Mouse (Mus musculus) heart, postnatal 14 days (tissue): ENCODE results near the gene Pold1. TPM values are rescaled to one million over a fixed set of nuclear protein-coding genes. Genes with fewer than 3 reads are reported as not detected.

Experiments used
- DNase-seq, 2 experiments: peaks; one replicate each; pipeline ENCODE4 v3.0.0; 2021 to 2022
- intact Hi-C: fragments of 180-260 bp; cut with DNase I; formaldehyde crosslinking; loops from one replicate; pipeline ENCODE4 v1.15.1; 2025
- total RNA-seq, 2 experiments: library from RNA; stranded (reverse); gene quantifications; 2 replicates each; pipeline ENCODE4 v1.2.3; 2021

Gene Pold1
- total RNA-seq, 2 experiments from 2014 or later = 14.5 to 16.0 TPM

DNA sequence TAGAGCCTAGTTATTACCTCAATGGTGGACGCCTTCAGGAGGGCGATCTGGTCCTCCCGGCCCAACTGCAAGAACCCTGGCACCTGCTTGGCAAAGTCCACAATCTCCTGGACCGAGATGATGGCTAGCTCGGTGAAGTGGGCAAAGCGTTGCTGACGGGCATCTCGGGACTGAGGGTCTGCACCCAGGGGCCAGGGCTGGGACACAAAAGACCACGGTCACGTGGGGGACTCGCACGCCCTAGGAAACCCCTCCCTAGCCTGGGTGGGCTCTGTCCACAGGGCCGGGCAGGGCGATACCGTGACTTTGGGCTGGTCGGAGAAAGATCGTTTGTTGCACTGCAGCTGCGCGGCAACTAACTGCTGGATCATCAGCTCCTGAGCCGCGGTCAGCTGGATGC lies 2.7 kb upstream of the Pold1 start:
- DNase-seq = no peak
- intact Hi-C loops = loop anchor here (10.0 kb wide), 2 partner anchors 176 to 286 kb away; partner anchors contain the start of gene Gm15517

DNA sequence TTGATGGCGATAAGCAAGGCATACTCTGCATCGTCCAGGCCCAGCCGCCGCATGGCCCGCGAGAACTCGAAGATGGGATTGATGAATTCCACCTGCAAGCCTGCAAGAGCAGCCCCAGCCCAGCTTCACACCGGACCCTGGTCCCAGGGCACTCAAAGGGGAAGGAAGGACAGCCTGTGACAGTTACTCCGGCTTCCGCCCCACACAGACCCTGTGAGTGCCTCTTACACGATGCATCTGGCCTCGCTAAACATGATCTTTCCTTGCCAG lies 1.7 kb upstream of the Pold1 start:
- intact Hi-C loops = loop anchor here (10.0 kb wide), 2 partner anchors 176 to 286 kb away; partner anchors contain the start of gene Gm15517
- DNase-seq = no peak

DNA sequence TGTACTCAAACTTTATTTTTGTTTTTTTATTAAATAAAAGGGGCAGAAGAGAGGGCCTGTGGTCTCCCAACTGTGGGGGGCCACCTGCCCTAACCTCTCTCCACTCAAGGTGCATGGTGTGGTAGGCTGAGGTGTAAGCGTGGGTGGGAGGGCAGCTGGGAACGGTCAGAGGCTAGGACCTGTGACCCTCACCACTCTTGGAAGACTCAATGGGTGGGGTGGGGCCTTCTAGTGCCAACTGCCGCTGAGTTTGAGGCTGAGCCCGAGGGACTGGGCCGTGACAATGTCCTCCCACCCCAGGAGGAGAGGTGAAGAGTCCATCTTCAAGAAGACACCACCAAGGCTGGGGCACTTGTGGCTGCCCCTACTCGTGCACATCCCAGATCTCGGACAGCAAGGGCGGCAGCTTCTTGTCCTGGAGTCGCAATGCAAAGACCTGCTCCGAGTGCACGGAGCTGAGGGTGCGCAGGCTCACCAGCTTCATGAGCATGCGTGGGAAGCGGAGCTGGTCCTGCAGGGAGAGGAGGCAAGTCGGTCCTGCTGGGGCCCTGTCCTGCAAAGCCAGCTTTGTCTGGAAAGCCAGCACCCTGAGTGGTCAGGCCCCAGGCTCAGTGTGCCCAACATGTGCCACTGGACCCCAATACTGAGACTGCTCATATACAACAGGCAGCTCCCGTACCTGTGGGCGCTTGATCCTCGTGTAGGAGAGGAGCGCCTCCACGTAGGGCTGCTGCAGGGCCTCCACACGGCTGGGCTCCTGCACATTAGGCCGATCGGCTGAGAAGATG lies 1.2 kb upstream of the Pold1 start:
- DNase-seq = no peak
- intact Hi-C loops = loop anchor here (10.0 kb wide), 2 partner anchors 175 to 285 kb away; partner anchors contain the start of gene Gm15517

DNA sequence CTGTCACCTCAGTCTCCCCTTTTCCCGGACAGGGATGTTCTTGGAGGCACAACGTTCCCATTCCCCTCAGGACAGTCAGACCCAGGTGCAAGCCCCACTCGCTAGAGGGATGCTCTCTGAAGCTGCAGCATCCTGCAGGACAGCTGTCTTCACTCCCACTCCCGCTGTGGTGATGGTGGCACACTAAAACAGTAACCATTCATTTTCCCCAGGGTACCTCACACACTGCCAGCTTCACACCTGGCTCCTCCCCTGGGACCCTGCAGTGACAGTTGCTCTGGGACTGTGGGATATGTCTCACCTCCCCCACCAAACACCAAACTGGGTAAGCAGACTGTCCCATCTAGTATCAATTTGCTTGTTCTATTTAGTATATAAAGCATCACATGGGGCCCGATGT lies 924 bp downstream of the Pold1 start:
- DNase-seq = no peak
- intact Hi-C loops = loop anchor here (1.0 kb wide), 1 partner anchor 22 kb away; no protein-coding TSS in a partner anchor

GRCm38 (mm10) chr7:44547041-44547440 lies 1.6 kb downstream of the Pold1 start:
- intact Hi-C loops = no loop called here
- no peak for DNase-seq

- no peak for DNase-seq
- intact Hi-C loops = no loop called here
These were observed 2.4 kb downstream of the Pold1 start for GRCm38 (mm10) chr7:44546274-44546673.

GRCm38 (mm10) chr7:44543071-44543470 lies 5.6 kb downstream of the Pold1 start:
- no peak for DNase-seq
- intact Hi-C loops = no loop called here

DNA sequence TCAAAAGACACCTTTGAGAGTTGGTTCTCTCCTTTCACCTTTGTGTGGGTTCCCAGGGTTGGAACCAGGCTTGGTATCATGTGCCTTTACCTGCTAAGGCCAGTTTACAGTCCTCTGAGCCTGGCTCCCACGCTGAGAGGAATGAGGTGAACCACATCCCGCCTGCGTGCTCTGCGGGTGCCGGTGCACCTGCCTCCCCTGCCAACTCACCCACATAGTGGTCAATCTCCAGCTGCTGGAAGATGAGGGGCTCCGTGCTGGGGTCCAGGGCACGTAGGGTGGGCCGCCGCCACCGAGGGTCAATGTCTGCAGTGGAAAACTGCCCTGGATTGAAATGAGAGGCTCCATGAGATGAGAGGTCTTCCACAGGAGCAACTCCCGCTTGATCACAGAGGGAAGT lies 6.1 kb downstream of the Pold1 start:
- intact Hi-C loops = no loop called here
- no peak for DNase-seq

DNA sequence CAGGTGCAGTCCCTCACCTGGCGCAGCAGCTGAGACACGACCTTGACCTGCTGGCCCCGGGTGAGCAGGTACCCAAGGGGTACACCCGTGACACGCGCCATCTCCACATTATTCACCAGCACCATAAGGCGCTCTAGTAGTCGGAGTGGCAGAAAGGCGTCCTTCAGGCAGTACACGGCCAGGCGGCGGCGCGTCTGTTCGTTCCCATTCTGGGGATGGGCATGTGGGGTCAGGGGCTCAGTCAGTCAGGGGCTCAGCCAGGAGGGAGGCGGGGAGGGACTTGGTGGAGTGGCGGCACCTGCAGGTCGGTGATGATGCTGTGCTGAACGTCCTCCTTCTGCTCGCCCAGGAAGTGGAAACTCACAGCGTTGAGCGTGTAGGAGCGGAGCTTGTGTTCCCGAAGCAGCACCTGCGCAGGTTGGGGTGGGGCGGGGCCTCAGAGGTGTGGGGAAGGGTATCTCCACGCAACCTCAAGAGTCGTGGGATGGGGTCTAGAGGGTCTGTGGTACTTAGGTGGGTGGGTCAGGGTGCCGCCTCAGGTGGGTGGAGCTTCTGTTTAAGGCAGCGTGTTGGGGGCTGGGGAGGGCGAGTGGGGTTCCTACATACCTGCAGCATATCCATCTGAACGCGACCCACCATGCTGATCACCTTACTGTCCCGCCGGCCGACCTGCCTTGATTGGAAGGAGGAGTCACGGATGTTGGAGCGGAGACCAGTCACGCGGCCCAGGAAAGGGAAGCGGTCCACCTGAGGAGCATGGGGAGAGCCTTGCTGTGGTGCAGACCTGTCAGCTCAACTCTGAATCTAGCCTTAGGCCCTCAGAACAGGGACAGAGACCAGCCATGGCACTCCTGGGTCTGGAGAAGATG lies 9.7 kb downstream of the Pold1 start:
- intact Hi-C loops = no loop called here
- DNase-seq = no peak

GRCm38 (mm10) chr7:44537496-44537895 lies 11.2 kb downstream of the Pold1 start:
- no peak for DNase-seq
- intact Hi-C loops = no loop called here

DNA sequence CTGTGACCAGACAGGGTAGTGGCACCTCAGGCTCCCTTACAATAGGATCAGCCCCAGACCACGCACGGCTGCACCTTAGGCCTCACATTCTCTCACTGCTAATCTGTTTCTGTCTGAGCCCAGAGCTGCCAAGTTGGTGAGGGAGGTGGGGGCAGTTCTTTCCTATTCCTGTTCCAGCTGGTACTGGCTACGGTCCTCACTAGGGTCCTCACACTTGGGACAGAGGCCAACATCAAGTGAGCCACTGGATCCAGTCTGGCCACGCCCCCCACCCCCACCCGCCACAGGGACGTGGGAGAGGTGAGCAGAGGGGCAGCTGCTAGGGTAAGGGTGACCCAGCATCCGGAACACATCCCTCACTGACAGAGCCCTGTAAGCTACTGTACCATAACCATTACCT lies 11.6 kb downstream of the Pold1 start:
- intact Hi-C loops = no loop called here
- DNase-seq = no peak

DNA sequence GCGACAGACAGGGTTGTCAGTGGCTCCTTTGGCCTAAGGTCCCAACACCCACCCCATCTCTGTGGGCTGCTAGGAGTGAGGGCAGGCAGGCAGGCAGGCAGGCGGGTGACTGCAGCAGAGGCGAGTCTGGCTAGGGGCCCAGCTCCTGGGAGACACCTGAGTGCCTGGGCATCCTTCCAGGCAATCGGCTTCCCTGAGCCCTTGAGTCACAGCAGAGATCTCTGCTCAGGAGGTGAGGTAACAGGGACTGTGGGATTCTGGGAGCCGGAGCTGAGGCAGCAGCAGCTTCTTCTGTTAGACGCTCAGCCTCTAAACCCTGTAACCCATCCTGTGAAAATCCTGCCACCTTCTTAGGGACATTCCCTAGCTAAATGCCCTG lies 12.1 kb downstream of the Pold1 start:
- intact Hi-C loops = no loop called here
- no peak for DNase-seq

GRCm38 (mm10) chr7:44535657-44536589 lies 12.7 kb downstream of the Pold1 start:
- intact Hi-C loops = no loop called here
- DNase-seq = no peak

DNA sequence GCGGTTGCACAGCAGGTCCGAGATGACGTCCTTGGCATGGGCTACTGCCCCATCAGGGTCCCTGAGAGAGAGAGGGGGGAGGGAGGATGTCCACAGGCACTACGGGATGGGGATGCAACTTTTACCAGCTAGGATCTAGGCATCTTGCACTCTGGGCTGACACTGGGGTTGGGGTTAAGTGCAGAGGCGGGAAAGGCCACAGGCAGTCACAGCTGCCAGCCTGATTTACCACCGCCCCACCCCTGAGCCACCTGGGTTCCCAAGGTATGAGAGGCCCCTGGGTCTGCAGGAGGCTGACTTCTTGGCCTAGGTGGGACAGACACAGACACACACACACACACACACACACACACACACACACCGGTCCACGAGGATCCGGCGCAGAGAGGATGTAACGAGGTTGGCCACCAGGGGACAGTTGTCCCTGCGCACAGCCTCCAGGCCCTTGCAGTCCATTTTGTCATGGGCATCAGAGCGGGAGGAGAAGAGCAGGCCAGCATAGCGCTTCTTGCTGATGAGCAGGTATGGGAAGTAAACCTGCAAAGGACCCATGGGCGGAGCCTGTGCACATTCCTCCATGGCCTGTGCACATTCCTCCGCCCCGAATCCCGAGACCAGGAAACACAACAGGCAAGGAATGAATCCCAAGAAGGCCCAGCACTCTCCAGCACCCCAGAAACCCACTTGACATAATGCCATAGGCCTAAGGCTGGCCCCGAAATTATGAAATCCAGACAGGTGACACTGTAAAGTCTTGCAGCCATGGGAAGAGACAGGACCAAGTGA lies 13.8 kb downstream of the Pold1 start:
- DNase-seq = no peak
- intact Hi-C loops = no loop called here

DNA sequence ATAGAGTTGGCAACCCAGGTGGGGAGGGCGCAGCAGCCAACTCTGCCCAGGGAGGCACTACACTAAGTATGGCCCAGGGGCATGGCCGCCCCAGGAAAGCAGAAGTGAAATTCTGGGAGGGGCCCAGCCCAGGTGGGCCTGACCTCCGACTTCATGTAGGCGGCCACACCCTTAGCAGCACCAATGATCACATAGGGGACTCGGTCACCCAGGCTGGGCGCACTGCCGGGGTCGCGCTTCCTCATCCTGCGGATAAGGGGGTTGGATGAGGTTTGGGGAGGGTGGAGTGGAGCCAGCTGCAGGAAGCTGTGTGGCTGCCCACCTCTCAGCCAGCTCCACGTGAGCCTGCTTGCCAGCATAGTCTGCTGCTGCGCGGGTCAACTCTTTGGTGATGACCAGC lies 14.4 kb downstream of the Pold1 start:
- DNase-seq = no peak

DNA sequence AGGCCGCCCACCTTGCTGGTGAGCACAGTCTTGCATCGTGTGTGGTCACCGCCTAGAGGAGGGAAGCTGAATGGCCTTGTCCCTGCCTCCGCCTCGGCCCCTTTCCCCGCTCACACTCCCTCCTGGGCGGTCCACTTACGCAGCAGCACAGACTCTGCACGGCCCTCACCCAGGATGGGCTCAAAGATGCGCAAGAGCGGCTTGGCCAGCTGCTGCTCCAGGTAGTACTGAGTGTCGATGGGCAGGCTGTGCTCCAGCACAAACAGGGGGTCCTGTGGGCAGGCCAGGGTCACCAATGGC lies 15.0 kb downstream of the Pold1 start:
- intact Hi-C loops = no loop called here
- DNase-seq = no peak

More for the DNA sequence above, 14.4 kb downstream of the Pold1 start:
- intact Hi-C loops = no loop called here

DNA sequence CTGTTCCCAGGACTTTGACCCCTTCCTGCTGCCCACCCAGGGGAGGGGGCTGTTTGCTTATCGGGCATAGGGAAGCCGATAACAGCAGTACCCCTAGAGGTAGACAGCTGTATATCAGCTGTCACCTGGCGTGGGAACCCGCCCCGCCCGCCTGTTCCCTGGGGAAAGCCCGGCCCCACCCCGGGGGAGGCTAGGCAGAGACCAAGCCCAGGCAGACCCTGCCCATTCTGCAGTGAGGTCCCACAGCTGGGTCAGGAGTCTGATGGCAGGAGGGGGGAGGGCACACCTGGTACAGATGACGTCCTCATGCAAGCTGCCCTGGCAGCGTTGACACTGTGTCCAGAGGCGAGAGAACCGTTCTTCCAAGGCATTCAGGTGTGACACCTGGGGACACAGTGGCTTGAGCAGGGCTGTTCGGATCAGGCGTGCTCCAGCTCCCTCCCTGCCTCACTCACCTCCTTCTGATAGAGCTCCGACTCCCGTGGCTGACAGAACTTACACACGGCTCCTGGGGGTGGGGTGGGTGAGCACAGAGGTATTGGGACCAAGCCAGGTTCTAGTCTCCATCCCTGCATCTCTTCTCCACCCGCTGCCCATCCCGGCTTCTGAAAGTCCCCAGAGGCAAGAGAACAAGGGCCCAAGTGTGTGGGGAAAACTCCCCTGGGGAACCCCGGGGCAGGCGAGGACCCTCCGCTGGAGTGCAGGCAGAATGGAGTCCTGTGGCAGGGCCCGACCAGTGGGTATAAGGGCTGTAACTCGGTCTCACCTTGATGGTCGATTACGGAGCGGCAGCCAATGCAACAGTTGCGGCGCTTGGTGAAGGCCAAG lies 15.5 kb downstream of the Pold1 start:
- DNase-seq = no peak
- intact Hi-C loops = no loop called here

- no peak for DNase-seq
- intact Hi-C loops = no loop called here
These were observed 16.5 kb downstream of the Pold1 start, which contains the start of gene Spib for GRCm38 (mm10) chr7:44531946-44532732. Gene Spib (minus strand): TSS chr7:44532071.
